Mouse (Mus musculus) thymus, adult 2 months (tissue): ENCODE measurements around the gene Tm4sf19.

Source experiments
- CTCF ChIP-seq: fragments of 200-500 bp; IDR thresholded peaks from 2 replicates; pipeline ENCODE4 v1.5.1; 2012; ENCODE audit warnings: mild to moderate bottlenecking, control low read depth, low read length, moderate library complexity, borderline replicate concordance; ENCODE audit not compliant: control insufficient read depth, poor library complexity, insufficient read depth; ENCODE audit errors: extremely low read depth
- POLR2A ChIP-seq: fragments of 200-500 bp; IDR thresholded peaks from 2 replicates; pipeline ENCODE4 v1.6.1; 2012; ENCODE audit warnings: mild to moderate bottlenecking, low read length, control low read depth, moderate library complexity; ENCODE audit not compliant: control insufficient read depth, poor library complexity, insufficient read depth; ENCODE audit errors: extremely low read depth

DNA sequence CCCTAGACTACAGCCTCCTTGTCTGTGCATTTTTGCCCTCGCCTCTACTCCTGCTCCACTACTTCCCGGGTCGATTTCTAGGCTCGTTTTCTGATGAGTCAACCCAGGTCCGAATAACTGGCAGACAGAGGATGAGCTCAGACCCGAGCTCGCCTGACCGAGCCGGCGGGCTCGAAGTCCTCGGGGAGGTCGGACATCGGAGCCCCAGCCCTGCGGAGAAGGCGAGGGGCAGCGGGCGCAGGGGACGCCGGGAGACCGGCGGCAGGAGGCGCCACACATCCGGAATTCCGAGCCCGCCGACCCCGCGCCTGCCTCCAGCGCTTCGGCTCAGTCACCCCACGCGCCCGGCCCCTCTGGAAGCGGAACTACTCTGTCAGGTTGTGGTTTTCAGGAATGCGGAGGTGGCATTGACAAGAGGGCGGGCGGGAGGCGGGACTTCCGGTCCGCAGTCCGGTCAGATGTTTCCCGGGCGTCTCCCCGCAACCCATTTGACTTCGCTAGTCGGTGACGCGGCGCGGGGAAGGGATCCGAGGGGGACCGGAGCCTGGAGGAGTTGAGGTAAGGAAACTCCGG is 30.3 kb downstream of the Tm4sf19 start, which contains the start of gene Pcyt1a:
- TF ChIP-seq CTCF = 0 out of 2 replicates have a peak, but pooled peaks have one; percentile 57
- TF ChIP-seq POLR2A = peak; percentile 22; the same call in 1 of the 2 replicates
